Mouse (Mus musculus) heart, embryonic 11.5 days (tissue): ENCODE results near the gene A3galt2. TPM values are rescaled to one million over a fixed set of nuclear protein-coding genes. Genes with fewer than 3 reads are reported as not detected.

Experiments used
- ATAC-seq: fragments of 200-750 bp; cut with Nextera tagmentation; replicated peaks from 2 replicates; pipeline ENCODE4 v1.8.0; 2017; ENCODE audit warnings: moderate library complexity; ENCODE audit not compliant: insufficient number of reproducible peaks, low FRiP score, low TSS enrichment
- H3K27ac ChIP-seq: fragments of 300-500 bp; sonication (generic); 2 replicates; pipeline ENCODE4 v1.5.1; 2014; ENCODE audit warnings: mild to moderate bottlenecking, low read depth, low read length
- H3K27me3 ChIP-seq: fragments of 300-500 bp; sonication (generic); 2 replicates; pipeline ENCODE4 v1.6.1; 2014; ENCODE audit warnings: mild to moderate bottlenecking, low read length, mixed read lengths; ENCODE audit not compliant: control insufficient read depth, insufficient read depth
- H3K36me3 ChIP-seq: fragments of 300-500 bp; sonication (generic); 2 replicates; pipeline ENCODE4 v1.6.1; 2014; ENCODE audit warnings: mild to moderate bottlenecking, low read length, moderate library complexity, mixed read lengths; ENCODE audit not compliant: control insufficient read depth, insufficient read depth
- H3K4me1 ChIP-seq: fragments of 300-500 bp; sonication (generic); 2 replicates; pipeline ENCODE4 v1.6.1; 2014; ENCODE audit warnings: low read length; ENCODE audit not compliant: control insufficient read depth, insufficient read depth
- H3K4me2 ChIP-seq: fragments of 300-500 bp; sonication (generic); 2 replicates; pipeline ENCODE4 v1.6.1; 2014; ENCODE audit warnings: mild to moderate bottlenecking, moderate library complexity
- H3K4me3 ChIP-seq: fragments of 300-500 bp; sonication (generic); 2 replicates; pipeline ENCODE4 v1.5.1; 2014; ENCODE audit warnings: low read depth, low read length
- H3K9ac ChIP-seq: fragments of 300-500 bp; sonication (generic); 2 replicates; pipeline ENCODE4 v1.6.1; 2014; ENCODE audit warnings: mild to moderate bottlenecking, low read depth, low read length, moderate library complexity
- H3K9me3 ChIP-seq: fragments of 300-500 bp; sonication (generic); replicated peaks from 2 replicates; pipeline ENCODE4 v1.6.1; 2016; ENCODE audit warnings: low read length; ENCODE audit not compliant: control insufficient read depth
- WGBS: fragments of 180-500 bp; shearing (Covaris S2); extraction: QIAGEN DNeasy Blood & Tissue Kit; methylation state at CpG from one replicate; pipeline ENCODE4 v1.1.7; 2014; ENCODE audit not compliant: insufficient replicate concordance; 5-methylcytosine and 5-hydroxymethylcytosine counted together
- polyA plus RNA-seq: library from polyadenylated mRNA; unstranded; fragments of >200 nt; fragmentation: Nextera tagmentation; extraction: Ambion mirVana; gene quantifications from 2 replicates; pipeline ENCODE4 v1.2.1, GENCODE M21; 2014

Gene A3galt2
- polyA plus RNA-seq, 1 experiment from 2014 or later, result 0.11 TPM

DNA sequence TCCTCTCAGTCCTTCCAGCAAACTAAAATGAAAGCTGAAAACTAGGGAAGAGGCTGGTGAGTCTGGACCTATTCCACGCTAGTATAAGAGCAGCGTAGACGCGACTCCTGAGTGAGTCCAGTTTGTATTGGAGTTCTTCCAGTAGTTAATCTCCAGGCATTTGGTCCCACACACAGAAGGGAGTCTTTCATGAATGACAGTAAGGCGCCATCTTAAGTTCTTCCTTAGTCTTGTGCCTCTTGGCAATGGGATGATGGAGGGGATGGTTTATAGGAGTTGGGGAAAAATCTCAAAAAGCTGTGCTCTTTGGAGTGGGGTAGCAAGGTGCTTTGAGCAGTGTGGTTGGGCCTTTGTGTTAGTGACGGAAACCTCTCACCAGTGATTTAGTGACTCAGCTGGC is 24.9 kb upstream of the A3galt2 start:
- Histone ChIP-seq H3K36me3 (no peaks in the 10 kb centered on the region), H3K27me3 (no peaks in the 10 kb centered on the region), H3K9me3 (no peaks in the 10 kb centered on the region), H3K27ac (peak overlapping the region; percentile 74), H3K4me2 (peak overlapping the region; percentile 83), H3K9ac (no peak overlapping the region), H3K4me3 (peak overlapping the region; percentile 93), H3K4me1 (peaks cover 60% of the 10 kb centered on the region)
- ATAC-seq, result no peak
- WGBS, result 70% methylated on average over 6 of the region's 6 CpGs

DNA sequence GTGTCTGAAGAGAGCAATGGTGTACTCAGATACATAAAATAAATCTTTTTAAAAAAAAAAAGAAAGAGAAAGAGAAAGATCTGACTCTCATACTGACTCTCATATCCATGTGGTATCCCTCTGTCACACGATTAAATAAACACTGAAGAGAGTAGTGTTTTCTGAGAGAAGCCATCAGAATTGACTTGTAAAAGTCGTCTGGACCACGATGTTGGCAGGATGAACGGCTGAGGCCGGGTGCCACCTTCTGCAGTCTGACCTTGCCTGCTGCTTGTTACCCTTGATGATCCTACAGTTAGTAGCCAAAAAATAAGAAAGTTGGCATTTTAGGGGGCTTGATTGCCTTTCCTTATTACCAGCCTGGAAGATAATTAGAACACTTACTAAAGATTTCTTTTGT is 22.4 kb upstream of the A3galt2 start:
- Histone ChIP-seq H3K27ac (no peak overlapping the region; the same call in 1 of the 2 replicates), H3K27me3 (no peaks in the 10 kb centered on the region), H3K9ac (no peak overlapping the region), H3K36me3 (no peaks in the 10 kb centered on the region), H3K9me3 (no peaks in the 10 kb centered on the region), H3K4me2 (no peak overlapping the region), H3K4me1 (peaks cover 79% of the 10 kb centered on the region), H3K4me3 (no peak overlapping the region)
- no peak for ATAC-seq
- 53% methylated on average over 5 of the region's 5 CpGs for WGBS

DNA sequence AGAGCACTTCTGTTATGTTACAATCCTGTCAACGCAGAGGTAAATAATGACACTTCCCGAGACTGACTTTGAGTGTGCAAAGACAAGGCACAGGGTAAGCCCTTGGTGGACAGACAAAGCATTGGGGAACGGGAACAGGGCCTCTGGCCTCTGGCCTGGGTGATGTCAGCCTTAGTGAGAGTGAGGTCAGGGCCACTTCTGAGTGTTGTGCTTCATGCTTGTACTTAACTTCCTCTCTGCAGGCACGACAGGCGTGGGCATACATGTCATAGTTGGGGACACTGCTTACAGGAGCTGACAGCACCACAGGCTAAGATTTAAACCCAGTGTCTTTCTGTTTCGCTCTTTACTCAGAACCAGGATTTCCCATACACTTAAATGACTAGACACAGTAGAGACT is 21.7 kb upstream of the A3galt2 start:
- H3K4me3 ChIP-seq, result no peak overlapping the region
- 28% methylated on average over 6 of the region's 6 CpGs for WGBS
- H3K4me1 ChIP-seq, result peaks cover 86% of the 10 kb centered on the region
- peak overlapping the region; percentile 6; the same call in 1 of the 2 replicates for H3K9ac ChIP-seq
- no peaks in the 10 kb centered on the region for H3K9me3 ChIP-seq
- peak overlapping the region; percentile 70 for H3K27ac ChIP-seq
- peak overlapping the region; percentile 20 for H3K4me2 ChIP-seq
- no peak for ATAC-seq
- no peaks in the 10 kb centered on the region for H3K27me3 ChIP-seq
- H3K36me3 ChIP-seq, result no peaks in the 10 kb centered on the region

- H3K4me2 ChIP-seq, result peak overlapping the region; percentile 34
- peaks cover 80% of the 10 kb centered on the region for H3K4me1 ChIP-seq
- no peaks in the 10 kb centered on the region for H3K27me3 ChIP-seq
- 31% methylated on average over 5 of the region's 5 CpGs for WGBS
- H3K36me3 ChIP-seq, result no peaks in the 10 kb centered on the region
- peak overlapping the region; percentile 70 for H3K27ac ChIP-seq
- H3K9ac ChIP-seq, result 0 out of 2 replicates have a peak overlapping the region, but pooled peaks have one; percentile 18
- ATAC-seq, result peak; percentile 54
- H3K4me3 ChIP-seq, result no peak overlapping the region
- no peaks in the 10 kb centered on the region for H3K9me3 ChIP-seq
Observed at GRCm38 (mm10) chr4:128734217-128734616, 20.9 kb upstream of the A3galt2 start.

- no peak overlapping the region for H3K4me3 ChIP-seq
- peak overlapping the region; percentile 34; the same call in 1 of the 2 replicates for H3K4me2 ChIP-seq
- ATAC-seq, result no peak
- no peaks in the 10 kb centered on the region for H3K36me3 ChIP-seq
- WGBS, result 82% methylated on average over 18 of the region's 18 CpGs
- H3K9me3 ChIP-seq, result no peaks in the 10 kb centered on the region
- no peaks in the 10 kb centered on the region for H3K27me3 ChIP-seq
- H3K4me1 ChIP-seq, result peaks cover 72% of the 10 kb centered on the region
- H3K9ac ChIP-seq, result 0 out of 2 replicates have a peak overlapping the region, but pooled peaks have one; percentile 18
- peak overlapping the region; percentile 70 for H3K27ac ChIP-seq
Observed at GRCm38 (mm10) chr4:128734721-128735671, 20.2 kb upstream of the A3galt2 start.

DNA sequence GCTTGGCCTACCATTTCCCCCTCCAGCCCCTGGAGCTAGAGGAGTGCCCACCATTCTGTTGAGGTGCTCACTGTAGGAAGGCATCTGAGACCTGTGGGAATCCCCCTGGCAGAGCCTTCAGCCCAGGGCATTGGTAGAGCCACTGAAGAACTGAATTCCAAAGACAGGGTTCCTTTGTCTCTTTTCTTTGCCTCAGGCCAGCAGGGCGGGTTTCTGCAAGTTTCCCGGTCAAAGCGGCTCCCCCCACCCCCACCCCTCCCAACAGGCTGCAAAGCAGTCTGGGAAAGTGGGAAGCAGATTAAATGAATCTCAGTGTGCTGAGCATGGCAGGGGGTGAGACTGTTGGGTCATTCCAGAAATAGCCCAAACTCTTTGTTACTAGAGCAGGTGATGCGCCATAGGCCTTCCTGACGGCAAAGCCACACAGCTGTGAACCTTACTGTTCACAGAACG is 18.0 kb upstream of the A3galt2 start:
- Histone ChIP-seq H3K4me2 (peak overlapping the region; percentile 41), H3K27ac (peak overlapping the region; percentile 85), H3K27me3 (no peaks in the 10 kb centered on the region), H3K36me3 (no peaks in the 10 kb centered on the region), H3K9me3 (no peaks in the 10 kb centered on the region), H3K4me1 (peaks cover 62% of the 10 kb centered on the region), H3K4me3 (no peak overlapping the region), H3K9ac (peak overlapping the region; percentile 54; the same call in 1 of the 2 replicates)
- WGBS, result 34% methylated on average over 6 of the region's 6 CpGs
- ATAC-seq, result no peak

DNA sequence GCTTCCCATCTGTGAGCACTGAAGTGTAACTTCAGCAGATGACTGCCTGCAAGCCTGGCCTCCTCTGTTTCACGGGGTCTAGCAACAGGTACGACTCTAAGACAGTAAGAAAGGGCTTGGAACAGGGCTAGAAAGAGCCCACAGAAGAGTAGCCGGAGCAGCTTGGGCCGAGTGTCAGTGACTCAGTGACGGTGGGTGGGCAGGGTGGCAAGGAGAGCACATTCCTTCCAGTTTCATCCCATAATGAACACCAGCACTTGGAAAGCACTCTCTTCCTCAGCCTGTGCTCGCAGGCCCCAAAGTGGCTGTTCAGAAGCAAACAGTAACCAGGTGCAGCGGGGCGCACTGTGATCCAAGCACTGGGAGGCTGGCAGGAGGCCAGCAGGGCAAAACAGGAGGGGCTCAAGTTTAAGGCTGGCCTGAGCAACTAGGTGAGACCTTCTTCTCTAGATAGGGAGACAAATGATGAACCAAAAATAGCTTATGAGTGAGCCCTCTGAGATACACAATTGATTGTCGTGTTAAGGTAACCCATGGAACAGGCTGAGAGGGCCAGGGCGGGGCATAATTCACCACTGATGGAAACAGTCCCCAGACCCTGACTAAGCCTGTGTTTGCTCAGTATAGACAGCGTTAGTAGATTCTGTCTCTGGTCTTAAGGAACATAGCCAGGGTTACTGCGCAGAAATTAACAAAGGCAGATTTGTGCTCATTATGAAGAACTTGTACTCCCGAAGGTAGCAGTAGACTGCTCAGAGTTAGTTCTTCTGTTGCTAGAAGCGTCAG is 17.1 kb upstream of the A3galt2 start:
- Histone ChIP-seq H3K9me3 (no peaks in the 10 kb centered on the region), H3K27me3 (no peaks in the 10 kb centered on the region), H3K4me1 (peaks cover 64% of the 10 kb centered on the region), H3K4me3 (no peak overlapping the region), H3K9ac (no peak overlapping the region; the same call in 1 of the 2 replicates), H3K36me3 (no peaks in the 10 kb centered on the region), H3K4me2 (peak overlapping the region; percentile 14), H3K27ac (peak overlapping the region; percentile 85)
- ATAC-seq, result no peak
- 69% methylated on average over 14 of the region's 14 CpGs for WGBS

DNA sequence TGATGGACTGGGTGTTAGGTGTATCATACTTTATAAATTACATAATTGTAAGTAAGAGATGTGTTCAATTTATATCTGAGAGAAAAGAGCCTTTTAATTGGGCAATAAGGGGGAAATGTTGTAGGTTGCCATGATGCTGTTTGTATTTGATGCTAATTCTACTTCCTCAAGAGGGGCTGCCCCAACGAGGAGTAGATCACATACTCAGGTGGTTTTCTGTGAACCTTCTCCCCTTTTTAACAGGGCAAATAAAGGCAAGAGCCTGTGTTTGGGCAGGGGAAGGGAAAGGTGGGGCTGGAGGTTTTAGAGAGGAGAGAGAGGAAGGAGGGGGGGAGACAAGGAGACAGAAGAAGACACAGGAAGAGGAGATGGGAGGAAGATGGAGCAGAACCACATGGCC is 14.3 kb upstream of the A3galt2 start:
- WGBS, result 83% methylated on average over 1 of the region's 1 CpGs
- Histone ChIP-seq H3K9ac (no peak overlapping the region), H3K27me3 (no peaks in the 10 kb centered on the region), H3K36me3 (peaks cover 19% of the 10 kb centered on the region), H3K4me3 (no peak overlapping the region), H3K9me3 (no peaks in the 10 kb centered on the region), H3K4me2 (no peak overlapping the region), H3K27ac (no peak overlapping the region), H3K4me1 (peaks cover 36% of the 10 kb centered on the region)
- no peak for ATAC-seq
